Mouse (Mus musculus): Measurements from ENCODE around the gene Tlr6. TPM values are rescaled to one million over a fixed set of nuclear protein-coding genes. Genes with fewer than 3 reads are reported as not detected.

Gene Tlr6
- total RNA-seq (2021) (1 to 10 TPM in 1 of 2 experiments, under 1 TPM in 1; 0.95 to 1.7 TPM), polyA plus RNA-seq (2012; rRNA removed) (0.41 and 0.51 TPM in 2 replicates)
- long read RNA-seq, partial matches to known transcripts: 0 of 1 reads
- long read RNA-seq, other reads (novel, unspliced or antisense): 0 of 1 reads

DNA sequence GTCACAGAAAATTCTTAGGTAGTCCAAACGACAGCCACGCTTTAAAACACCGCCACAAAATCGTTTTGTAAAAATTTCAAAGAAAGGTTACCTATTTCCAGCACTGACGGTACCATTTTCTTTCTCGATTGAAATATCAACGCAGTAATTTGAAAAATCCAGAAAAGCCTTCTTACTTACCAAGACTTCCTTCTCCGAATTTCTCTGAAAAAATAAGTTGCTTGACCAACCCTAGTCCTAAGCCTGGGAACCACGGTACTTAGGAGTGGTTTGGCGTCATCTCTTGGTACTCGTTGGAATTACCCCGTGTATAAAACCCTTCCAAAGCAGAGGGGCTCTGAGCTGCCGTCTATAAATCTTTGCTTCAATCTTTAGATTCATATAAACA lies at the start of gene Tlr6:
TSS of gene Tlr6 (minus strand) at position 255 of the 388 bp plus-strand sequence.
- DNase-seq: peak; percentile 42

GRCm38 (mm10) chr5:65006011-65006491 lies 46.2 kb upstream of the Tlr6 start:
- DNase-seq: peak; percentile 76

- no peak for DNase-seq
Measured at GRCm38 (mm10) chr5:65005251-65005650, 45.4 kb upstream of the Tlr6 start.

DNA sequence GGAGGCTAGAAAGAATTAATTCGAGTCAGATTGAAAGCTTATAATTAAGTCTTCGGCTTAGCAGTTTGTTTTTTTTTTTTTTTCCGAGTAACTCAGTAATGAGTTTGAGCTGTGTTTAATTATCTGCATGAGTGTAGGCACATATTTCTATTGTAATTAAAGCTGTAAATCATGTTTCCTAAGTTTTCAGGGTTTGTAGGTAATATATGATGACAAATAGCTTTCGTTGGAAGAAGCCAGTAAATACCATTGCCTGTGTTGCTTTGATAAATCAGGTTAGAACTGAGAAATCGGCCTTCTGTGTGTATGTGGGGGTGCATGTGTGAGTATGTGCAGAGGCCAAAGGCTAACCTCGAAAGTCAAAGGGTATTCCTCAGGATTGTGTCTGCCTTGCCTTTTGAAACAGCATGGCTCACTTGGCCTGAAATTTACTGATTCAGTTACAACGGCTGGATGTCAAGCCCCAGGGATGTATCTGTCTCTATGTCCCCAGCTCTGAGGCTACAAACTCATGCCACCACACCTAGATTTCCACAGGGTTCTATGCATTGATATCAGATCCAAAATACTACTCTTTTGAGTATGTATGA lies 44.1 kb upstream of the Tlr6 start:
- DNase-seq: peak; percentile 62

GRCm38 (mm10) chr5:65002940-65003824 lies 43.3 kb upstream of the Tlr6 start:
- no peak for DNase-seq

- DNase-seq: no peak
Measured at GRCm38 (mm10) chr5:64995408-64995807, 35.5 kb upstream of the Tlr6 start.

DNA sequence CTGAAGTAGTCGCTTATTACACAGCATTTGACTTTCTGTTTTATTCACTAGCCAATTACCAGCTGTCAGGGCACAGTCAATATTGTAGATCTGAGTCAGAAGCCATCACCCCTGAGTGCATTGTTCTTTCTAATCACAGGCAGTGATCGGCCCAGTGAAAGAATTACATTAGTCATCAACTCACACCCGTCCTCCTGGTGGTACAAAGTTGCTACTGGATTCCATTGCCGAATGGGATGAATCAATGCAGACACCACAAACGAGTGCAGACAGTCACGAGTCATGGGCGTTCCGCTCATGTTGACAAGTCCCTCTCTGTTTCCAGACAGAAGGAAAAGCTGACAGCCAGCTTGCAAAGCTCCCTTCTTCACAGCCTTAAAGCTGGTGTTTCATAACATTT lies 32.6 kb upstream of the Tlr6 start:
- no peak for DNase-seq

DNA sequence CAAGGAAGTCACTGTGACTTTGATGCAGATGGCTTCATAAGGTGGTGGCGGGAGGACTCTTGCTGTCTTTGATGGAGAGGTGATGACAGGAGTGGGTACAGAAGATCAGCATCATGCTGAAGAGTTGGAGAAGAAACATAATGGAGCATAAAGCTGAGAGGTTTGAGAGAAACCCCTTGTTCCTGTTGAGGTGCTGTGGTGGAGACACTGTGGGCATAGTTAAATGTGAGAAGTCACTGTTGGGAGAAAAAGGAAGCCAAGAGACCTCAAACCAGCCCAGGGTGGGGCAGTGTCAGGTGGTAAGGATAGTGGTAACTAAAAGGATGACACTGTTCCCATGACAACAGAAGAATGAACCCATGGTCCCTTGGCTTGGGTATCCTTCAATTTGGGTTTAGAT lies 30.0 kb upstream of the Tlr6 start:
- no peak for DNase-seq

- DNase-seq: no peak
Measured at GRCm38 (mm10) chr5:64985971-64986370, 26.1 kb upstream of the Tlr6 start.

GRCm38 (mm10) chr5:64977128-64977527 lies 17.2 kb upstream of the Tlr6 start:
- no peak for DNase-seq

GRCm38 (mm10) chr5:64975121-64975520 lies 15.2 kb upstream of the Tlr6 start:
- no peak for DNase-seq

- peak; percentile 92 for DNase-seq
Measured at GRCm38 (mm10) chr5:64969861-64970771, 10.2 kb upstream of the Tlr6 start, which contains the start of gene Fam114a1. Gene Fam114a1 (plus strand): TSS chr5:64970071.

GRCm38 (mm10) chr5:64968961-64969860 lies 9.3 kb upstream of the Tlr6 start:
- DNase-seq: peak; percentile 41

DNA sequence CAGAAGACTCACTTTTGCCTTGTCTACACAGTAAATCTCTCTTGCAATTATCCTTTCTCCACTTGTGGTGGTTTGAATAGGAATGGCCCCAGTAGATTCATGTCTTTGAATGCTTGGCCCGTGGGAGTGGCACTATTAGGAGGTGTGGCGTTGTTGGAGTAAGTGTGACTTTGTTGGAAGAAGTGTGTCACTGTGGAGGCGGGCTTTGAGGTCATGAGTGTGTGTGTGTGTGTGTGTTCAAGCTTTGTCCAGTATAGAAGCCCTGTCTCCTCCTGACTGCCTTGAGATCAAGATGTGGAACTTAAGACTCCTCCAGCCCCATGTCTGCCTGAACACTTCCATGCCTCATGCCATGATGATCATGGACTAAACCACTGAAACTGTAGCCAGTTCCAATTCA lies 3.8 kb upstream of the Tlr6 start:
- no peak for DNase-seq

DNA sequence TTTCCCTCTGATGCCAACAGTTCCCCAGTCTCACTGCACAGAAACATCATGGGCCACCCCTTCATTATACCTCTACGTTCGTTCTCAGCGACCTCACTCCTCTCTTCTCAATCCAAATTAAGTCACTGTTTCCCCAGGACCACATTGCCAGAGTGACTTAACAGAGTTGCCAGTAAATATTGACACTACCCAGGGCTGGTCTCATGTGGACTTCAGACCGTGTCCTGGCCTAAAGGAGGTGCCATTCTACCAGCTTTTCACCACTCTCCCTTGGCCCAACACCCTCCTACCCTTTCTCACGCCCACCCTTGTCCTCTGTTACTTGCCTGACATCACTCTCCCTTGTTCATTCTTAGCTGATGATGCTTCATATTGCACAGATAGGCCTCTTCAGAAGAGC lies 3.4 kb upstream of the Tlr6 start:
- no peak for DNase-seq

DNA sequence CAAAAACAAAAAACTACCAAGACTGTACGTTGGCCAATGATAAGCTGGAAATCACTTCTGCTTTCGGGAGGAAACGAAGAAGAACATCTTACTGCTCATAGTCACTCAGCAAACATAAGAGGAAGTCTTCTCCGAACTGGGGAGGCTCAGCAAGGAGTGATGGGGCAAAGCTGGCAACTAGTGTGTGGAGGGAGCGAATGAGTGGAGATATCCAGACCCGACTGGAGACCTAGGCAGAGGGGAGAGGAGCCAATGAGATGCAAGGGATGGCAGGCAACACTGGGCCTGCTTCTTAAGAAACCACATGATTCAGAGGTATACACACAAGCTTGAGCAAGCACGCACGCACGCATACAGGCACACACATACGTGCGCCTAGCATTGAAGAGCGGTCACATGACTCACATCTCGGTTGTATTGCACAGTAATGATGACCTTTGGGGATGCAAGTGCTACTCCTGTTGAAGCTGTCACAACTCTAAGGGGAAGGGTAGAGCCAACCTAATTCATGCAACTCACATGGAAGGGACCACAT lies 1.0 kb upstream of the Tlr6 start:
- DNase-seq: no peak

DNA sequence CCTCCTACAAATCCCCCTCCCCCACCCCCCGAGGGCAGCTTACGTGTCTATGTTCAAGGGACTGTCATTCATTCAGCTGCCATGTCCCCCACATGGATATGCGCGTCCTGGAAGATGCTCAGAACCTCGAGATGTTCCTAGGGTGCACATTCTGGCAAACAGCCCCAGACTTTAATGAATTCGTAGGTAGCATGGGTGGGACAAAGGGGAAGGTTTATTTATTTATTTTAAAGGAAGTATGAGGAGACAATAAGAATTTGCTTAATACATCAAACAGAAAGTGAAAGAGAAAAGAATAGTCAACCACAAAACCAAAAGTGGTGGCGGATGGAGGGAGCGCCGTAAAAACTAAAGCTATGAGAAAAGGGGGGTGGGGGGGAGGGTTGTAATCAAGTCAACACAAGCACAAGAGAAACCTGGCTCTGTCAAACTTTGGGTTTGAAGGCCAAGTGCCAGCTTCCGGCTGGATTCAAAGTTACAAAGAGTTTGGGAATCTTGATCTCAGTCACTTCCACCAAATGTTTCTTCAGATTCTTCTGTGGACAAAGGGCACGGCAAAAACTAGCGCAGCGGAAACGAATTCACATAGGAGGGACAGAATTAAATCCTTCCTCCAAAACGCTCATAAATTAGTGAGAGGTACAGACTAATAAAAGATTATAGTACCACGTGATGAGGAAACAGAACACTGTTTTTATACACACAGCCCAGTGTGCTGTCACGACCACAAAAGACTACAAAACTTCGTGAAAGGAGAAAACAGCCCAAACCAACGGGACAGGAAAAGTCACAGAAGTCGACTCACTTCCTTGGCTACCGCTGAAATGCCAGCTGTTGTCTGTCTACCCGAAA lies 680 bp downstream of the Tlr6 start:
- no peak for DNase-seq

DNA sequence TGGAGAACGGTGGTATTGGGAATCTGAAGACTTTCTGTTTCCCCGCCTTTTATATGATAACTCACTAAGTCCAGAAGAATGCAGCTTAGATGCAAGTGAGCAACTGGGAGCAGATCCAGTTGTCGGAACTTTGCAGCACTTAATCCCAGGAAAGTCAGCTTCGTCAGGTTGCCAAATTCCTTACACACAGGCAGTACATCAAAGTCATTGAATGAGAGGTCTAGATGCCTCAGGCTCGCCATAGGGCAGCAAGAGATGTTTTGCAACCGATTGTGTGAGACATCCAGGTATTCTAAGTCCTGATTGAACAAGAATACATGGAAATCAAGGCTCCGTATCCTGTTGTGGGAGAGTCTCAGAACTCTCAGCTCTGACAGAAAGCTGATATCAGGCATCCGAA lies 5.0 kb downstream of the Tlr6 start:
- no peak for DNase-seq

DNA sequence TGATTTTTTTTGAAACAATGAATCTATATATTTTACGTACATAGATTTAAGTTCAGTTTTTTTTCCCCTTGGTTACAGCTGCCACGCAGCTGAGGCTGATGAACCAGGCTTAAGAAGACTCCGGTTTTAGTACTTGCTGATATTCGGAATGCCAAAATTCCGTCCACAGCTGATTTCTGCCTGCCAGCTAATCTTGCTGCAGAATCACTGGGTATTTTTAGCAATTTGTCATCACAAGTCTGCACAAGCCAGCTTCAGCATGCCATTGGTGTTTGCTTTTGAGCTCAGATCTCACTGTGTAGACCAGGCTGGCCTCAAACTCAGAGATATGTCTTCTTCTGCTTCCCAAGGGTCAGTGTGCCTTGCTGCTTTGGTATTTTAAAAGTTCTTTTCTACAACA lies 8.4 kb downstream of the Tlr6 start:
- DNase-seq: no peak

DNA sequence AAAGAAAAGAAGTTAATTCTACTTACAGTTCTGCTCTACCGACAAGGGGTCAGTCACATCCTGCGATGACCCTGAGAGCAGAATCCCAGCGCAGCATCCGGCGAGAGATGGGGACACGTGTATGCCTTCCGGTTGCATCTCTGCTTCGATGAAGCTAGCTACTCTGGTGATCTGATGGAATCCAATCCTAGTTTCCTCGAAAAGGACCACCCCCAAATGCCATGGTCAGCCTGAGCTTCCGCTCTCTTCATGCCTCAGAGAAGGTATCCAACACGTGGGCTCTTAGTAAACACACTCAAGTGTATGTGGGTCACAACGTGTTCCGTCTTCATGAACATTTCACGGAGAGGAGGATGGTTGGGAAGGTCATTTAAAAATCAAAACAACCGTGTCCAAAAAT lies 27.1 kb downstream of the Tlr6 start:
- DNase-seq: no peak
